Mouse (Mus musculus) lung, postnatal 0 days (tissue): ENCODE measurements at regions not wholly inside any gene's neighbourhood (a gene's known extent, or its start where the extent isn't known, plus 50 kb on each side); places are given as distances from the start of the nearest gene placed in this dataset.

Experiments used
- ATAC-seq: fragments of 200-750 bp; cut with Nextera tagmentation; 2 replicates; pipeline ENCODE4 v1.8.0; 2017; ENCODE audit warnings: moderate library complexity
- DNase-seq: peaks from one replicate; pipeline ENCODE4 v3.0.0-alpha.2; 2016; ENCODE audit warnings: low spot score
- H3K27ac ChIP-seq: fragments of 300-500 bp; sonication (generic); 2 replicates; pipeline ENCODE4 v1.5.1; 2014; ENCODE audit warnings: antibody characterized with exemption, mild to moderate bottlenecking, low read length, mixed read lengths
- H3K27me3 ChIP-seq: fragments of 300-500 bp; sonication (generic); replicated peaks from 2 replicates; pipeline ENCODE4 v1.6.1; 2014; ENCODE audit warnings: low read length, mixed read lengths; ENCODE audit not compliant: insufficient read depth
- H3K36me3 ChIP-seq: fragments of 300-500 bp; sonication (generic); 2 replicates; pipeline ENCODE4 v1.6.1; 2014; ENCODE audit warnings: low read length, mixed read lengths; ENCODE audit not compliant: insufficient read depth
- H3K4me1 ChIP-seq: fragments of 300-500 bp; sonication (generic); 2 replicates; pipeline ENCODE4 v1.6.1; 2014; ENCODE audit warnings: antibody characterized with exemption, low read depth, low read length, mixed read lengths; ENCODE audit not compliant: insufficient read depth
- H3K4me2 ChIP-seq: fragments of 300-500 bp; sonication (generic); replicated peaks from 2 replicates; pipeline ENCODE4 v1.6.1; 2014; ENCODE audit warnings: low read depth, mild to moderate bottlenecking, low read length, moderate library complexity, mixed read lengths
- H3K4me3 ChIP-seq: fragments of 300-500 bp; sonication (generic); 2 replicates; pipeline ENCODE4 v1.5.1; 2014; ENCODE audit warnings: low read depth, low read length
- H3K9ac ChIP-seq: fragments of 300-500 bp; sonication (generic); replicated peaks from 2 replicates; pipeline ENCODE4 v1.6.1; 2014; ENCODE audit warnings: low read depth, mild to moderate bottlenecking
- H3K9me3 ChIP-seq: fragments of 300-500 bp; sonication (generic); 2 replicates; pipeline ENCODE4 v1.6.1; 2016; ENCODE audit warnings: low read length, mixed read lengths
- CTCF ChIP-seq: IDR thresholded peaks from 2 replicates; pipeline ENCODE4 v1.5.1; 2016; ENCODE audit warnings: antibody characterized with exemption, mild to moderate bottlenecking
- EP300 ChIP-seq: IDR thresholded peaks from 2 replicates; pipeline ENCODE4 v1.6.1; 2016; ENCODE audit warnings: antibody characterized with exemption, mild to moderate bottlenecking, control low read depth
- WGBS: fragments of 180-500 bp; shearing (Covaris S2); extraction: QIAGEN DNeasy Blood & Tissue Kit; methylation state at CpG from one replicate; pipeline ENCODE4 v1.1.7; 2014; 5-methylcytosine and 5-hydroxymethylcytosine counted together

- Histone ChIP-seq H3K4me2 (no peak overlapping the region), H3K27me3 (no peaks in the 10 kb centered on the region), H3K27ac (0 out of 2 replicates have a peak overlapping the region, but pooled peaks have one; percentile 38), H3K4me1 (no peaks in the 10 kb centered on the region; the same call in 1 of the 2 replicates), H3K4me3 (no peak overlapping the region), H3K9ac (no peak overlapping the region), H3K36me3 (no peaks in the 10 kb centered on the region), H3K9me3 (no peaks in the 10 kb centered on the region)
- TF ChIP-seq EP300 (no peak), CTCF (no peak)
- DNase-seq (peak; percentile 66), ATAC-seq (no peak)
- 49% methylated on average over 7 of the region's 7 CpGs for WGBS
Measured at GRCm38 (mm10) chr4:98224366-98224765, 158.7 kb downstream of the Tm2d1 start.

DNA sequence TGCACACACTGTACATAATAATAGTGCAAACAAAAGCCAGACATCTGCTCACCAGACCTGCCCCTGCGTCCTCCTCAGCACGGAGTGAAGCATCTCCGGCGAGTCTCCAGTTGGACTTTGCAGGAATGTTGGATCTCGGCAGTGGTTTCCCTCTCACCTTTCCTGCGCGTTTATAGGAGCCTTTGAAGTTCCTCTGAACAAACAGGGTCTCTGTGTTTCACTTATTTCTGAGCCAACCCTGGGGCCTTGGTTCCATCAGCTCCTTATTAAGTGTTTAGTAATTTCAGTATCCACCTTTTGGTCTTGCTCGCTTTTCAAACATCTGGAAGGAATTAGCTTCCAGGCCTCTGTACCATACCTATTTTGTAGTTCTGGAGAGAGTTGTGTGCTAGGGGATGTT lies 159.7 kb downstream of the Tm2d1 start:
- Histone ChIP-seq H3K4me1 (no peaks in the 10 kb centered on the region; the same call in 1 of the 2 replicates), H3K9ac (no peak overlapping the region), H3K36me3 (no peaks in the 10 kb centered on the region), H3K9me3 (no peaks in the 10 kb centered on the region), H3K27me3 (no peaks in the 10 kb centered on the region), H3K4me3 (no peak overlapping the region), H3K4me2 (no peak overlapping the region), H3K27ac (no peak overlapping the region)
- no peak for DNase-seq
- no peak for ATAC-seq
- WGBS = 41% methylated on average over 8 of the region's 8 CpGs
- TF ChIP-seq EP300 (no peak), CTCF (no peak)

DNA sequence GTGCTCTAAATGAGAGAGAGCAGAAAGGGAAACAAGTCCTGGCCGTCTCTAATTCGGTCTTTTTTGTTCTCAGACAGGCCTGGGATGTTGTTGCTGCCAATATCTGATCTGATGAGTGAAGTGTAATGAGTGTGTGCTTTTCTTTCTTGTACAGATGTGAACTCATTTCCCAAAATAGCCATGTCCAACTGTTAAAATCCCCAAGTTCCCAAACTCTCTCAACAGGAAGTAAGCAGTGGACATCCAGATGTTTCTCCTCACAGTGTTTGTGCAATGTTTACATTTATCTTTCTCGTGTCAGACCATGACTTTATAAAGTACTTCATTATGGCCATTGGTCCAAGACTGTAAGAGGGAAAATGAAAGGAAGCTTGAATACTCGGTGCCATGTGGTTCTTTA lies 161.5 kb downstream of the Tm2d1 start:
- Histone ChIP-seq H3K36me3 (no peaks in the 10 kb centered on the region), H3K4me3 (no peak overlapping the region), H3K4me2 (no peak overlapping the region), H3K9me3 (no peaks in the 10 kb centered on the region), H3K4me1 (no peaks in the 10 kb centered on the region; the same call in 1 of the 2 replicates), H3K27me3 (no peaks in the 10 kb centered on the region), H3K27ac (no peak overlapping the region), H3K9ac (no peak overlapping the region)
- 41% methylated on average over 4 of the region's 4 CpGs for WGBS
- DNase-seq (peak; percentile 93), ATAC-seq (peak; percentile 91)
- TF ChIP-seq CTCF (no peak), EP300 (peak; percentile 81)

DNA sequence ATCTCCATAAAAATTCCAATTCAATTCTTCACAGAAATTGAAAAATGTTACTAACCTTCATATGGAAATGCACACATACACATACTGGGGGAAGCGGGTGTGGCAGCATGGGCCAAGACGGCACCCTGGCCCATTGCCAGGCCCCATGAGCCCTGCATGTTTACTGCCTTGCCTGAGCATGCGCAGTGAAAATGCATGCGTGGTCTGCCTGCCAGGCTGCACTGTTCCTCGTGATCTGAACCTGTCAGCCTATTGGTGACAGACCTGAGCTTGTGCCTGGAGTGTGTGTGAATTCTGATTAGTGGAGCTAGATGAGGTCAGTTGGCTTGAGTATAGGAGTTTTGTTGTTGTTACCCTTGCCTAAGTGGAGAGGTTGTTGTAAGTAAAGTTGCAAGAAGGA lies 167.9 kb downstream of the Tm2d1 start:
- WGBS = 73% methylated on average over 5 of the region's 5 CpGs
- no peak overlapping the region for H3K4me2 ChIP-seq
- H3K4me3 ChIP-seq = no peak overlapping the region
- no peaks in the 10 kb centered on the region for H3K4me1 ChIP-seq
- DNase-seq = no peak
- no peak overlapping the region for H3K27ac ChIP-seq
- no peaks in the 10 kb centered on the region for H3K27me3 ChIP-seq
- no peak for ATAC-seq
- H3K9me3 ChIP-seq = no peaks in the 10 kb centered on the region
- H3K36me3 ChIP-seq = no peaks in the 10 kb centered on the region
- no peak overlapping the region for H3K9ac ChIP-seq
- no peak for TF ChIP-seq EP300
- TF ChIP-seq CTCF = no peak

DNA sequence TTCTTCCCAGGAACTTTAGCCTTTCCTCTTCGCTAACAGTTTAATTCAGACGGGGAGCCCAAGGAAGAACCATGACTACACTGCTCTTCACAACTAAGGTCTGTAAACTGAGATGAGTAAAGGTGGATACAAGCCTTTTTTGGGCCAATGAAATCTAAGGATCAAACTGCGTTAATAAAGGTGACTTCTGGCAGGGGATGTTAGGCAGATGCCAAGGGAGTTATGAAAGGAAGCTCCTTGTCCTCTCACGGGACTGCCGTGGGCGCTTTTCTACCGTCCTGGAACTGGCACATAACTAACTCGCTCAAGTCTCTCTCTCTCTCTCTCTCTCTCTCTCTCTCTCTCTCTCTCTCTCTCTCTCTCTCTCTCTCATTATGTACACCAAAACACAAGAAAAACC lies 175.7 kb downstream of the Tm2d1 start:
- Histone ChIP-seq H3K9ac (no peak overlapping the region), H3K4me1 (no peaks in the 10 kb centered on the region), H3K4me3 (no peak overlapping the region), H3K36me3 (no peaks in the 10 kb centered on the region), H3K9me3 (no peaks in the 10 kb centered on the region), H3K27me3 (no peaks in the 10 kb centered on the region), H3K4me2 (no peak overlapping the region), H3K27ac (no peak overlapping the region)
- 89% methylated on average over 8 of the region's 8 CpGs for WGBS
- TF ChIP-seq CTCF = no peak
- no peak for TF ChIP-seq EP300
- ATAC-seq (no peak), DNase-seq (no peak)

DNA sequence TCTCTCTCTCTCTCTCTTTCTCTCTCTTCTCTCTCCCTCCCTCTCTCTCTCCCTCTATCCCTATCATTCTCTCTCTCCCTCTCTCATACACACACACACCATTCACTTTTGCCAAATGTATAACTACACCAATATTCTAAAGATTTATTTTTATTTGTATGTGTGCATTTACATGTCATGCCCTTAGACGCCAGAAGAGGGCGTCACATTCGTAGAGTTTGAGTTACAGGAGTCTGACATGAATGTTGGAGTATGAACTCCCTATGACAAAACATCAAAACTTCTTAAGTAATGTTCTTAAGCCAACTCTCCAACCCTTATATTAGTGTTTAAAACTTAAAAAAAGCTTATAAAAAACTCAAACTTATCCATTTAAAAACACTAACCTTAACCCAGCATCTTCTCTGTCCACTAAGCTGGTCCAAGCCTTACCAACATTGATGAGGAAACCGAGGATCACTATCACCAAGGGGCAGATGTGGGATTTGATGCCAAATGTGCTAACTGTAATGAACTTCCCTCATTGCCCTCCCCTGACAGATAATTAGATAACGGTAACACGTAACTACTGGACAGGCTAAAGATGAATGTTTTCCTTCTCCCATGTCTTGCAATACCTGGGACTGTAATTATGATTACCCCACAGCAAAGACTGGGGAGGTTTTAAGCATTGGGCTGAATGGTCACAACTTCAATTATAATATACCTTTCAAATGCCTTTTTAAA lies 176.7 kb downstream of the Tm2d1 start:
- no peaks in the 10 kb centered on the region for H3K36me3 ChIP-seq
- no peaks in the 10 kb centered on the region for H3K27me3 ChIP-seq
- no peaks in the 10 kb centered on the region for H3K4me1 ChIP-seq
- ATAC-seq = no peak
- H3K4me2 ChIP-seq = no peak overlapping the region
- H3K4me3 ChIP-seq = no peak overlapping the region
- H3K27ac ChIP-seq = no peak overlapping the region
- WGBS = 39% methylated on average over 6 of the region's 6 CpGs
- H3K9me3 ChIP-seq = no peaks in the 10 kb centered on the region
- peak; percentile 51 for TF ChIP-seq CTCF
- TF ChIP-seq EP300 = no peak
- DNase-seq = peak; percentile 24
- H3K9ac ChIP-seq = no peak overlapping the region
